Mouse (Mus musculus): ENCODE measurements around the gene Sh3pxd2a. TPM values are rescaled to one million over a fixed set of nuclear protein-coding genes. Genes with fewer than 3 reads are reported as not detected.
A peak's percentile ranks its signal among the peaks of the same experiment; 100 is the strongest.

The Sh3pxd2a gene
- polyA plus RNA-seq, 1 experiment = 47.6 TPM

- no peaks in the 10 kb centered on the region for H3K9me3 ChIP-seq (replicated peaks; ENCODE audit: control insufficient read depth, insufficient read depth, low read length, poor library complexity, severe bottlenecking)
- TF ChIP-seq EP300 (IDR thresholded peaks at IDR 0.05; ENCODE audit: insufficient read depth, low read depth, low read length) (no peak), CTCF (IDR thresholded peaks at IDR 0.05; ENCODE audit: low read depth, low read length) (no peak), POLR2A (IDR thresholded peaks at IDR 0.05; ENCODE audit: insufficient read depth, low read length) (no peak)
- H3K9ac ChIP-seq (ENCODE audit: low read depth, poor library complexity, severe bottlenecking) = no peak overlapping the region
- H3K36me3 ChIP-seq (ENCODE audit: control insufficient read depth, insufficient read depth, low read length, poor library complexity, severe bottlenecking) = no peaks in the 10 kb centered on the region
- H3K27ac ChIP-seq (ENCODE audit: insufficient read depth, low read length) = no peak overlapping the region
- H3K4me1 ChIP-seq (ENCODE audit: control insufficient read depth, insufficient read depth, low read length) = no peaks in the 10 kb centered on the region
- H3K4me3 ChIP-seq (ENCODE audit: low read depth, low read length) = no peak overlapping the region
- H3K27me3 ChIP-seq (ENCODE audit: control insufficient read depth, insufficient read depth, low read length, poor library complexity, severe bottlenecking) = no peaks in the 10 kb centered on the region
These were observed 222.0 kb downstream of the Sh3pxd2a start for GRCm38 (mm10) chr19:47242227-47242626.

DNA sequence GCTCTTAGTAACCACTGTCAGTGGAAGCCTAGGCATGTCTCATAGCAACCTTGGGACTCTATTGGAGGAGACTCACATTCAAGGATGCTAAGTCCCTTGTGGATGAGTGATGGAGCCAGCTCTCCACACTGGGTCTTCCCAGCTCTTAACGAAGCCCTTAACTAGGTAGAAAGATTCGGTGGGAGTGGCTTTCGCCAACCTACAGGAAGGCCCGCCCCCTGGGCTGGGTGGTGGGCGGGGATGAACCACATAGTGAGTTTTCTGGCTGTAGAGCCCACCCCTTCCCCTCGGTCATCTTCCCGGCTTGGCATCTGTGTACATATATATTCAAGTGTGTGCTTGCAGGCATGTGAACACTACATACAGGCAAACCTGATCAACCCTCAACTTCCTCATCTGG, 223.2 kb downstream of the Sh3pxd2a start:
- Histone ChIP-seq H3K9me3 (replicated peaks; ENCODE audit: control insufficient read depth, insufficient read depth, low read length, poor library complexity, severe bottlenecking) (no peaks in the 10 kb centered on the region), H3K4me3 (ENCODE audit: low read depth, low read length) (peak overlapping the region; percentile 98), H3K36me3 (ENCODE audit: control insufficient read depth, insufficient read depth, low read length, poor library complexity, severe bottlenecking) (no peaks in the 10 kb centered on the region), H3K4me1 (ENCODE audit: control insufficient read depth, insufficient read depth, low read length) (no peaks in the 10 kb centered on the region), H3K27me3 (ENCODE audit: control insufficient read depth, insufficient read depth, low read length, poor library complexity, severe bottlenecking) (no peaks in the 10 kb centered on the region), H3K27ac (ENCODE audit: insufficient read depth, low read length) (no peak overlapping the region), H3K9ac (ENCODE audit: low read depth, poor library complexity, severe bottlenecking) (peak overlapping the region; percentile 61)
- TF ChIP-seq EP300 (IDR thresholded peaks at IDR 0.05; ENCODE audit: insufficient read depth, low read depth, low read length) (no peak), POLR2A (IDR thresholded peaks at IDR 0.05; ENCODE audit: insufficient read depth, low read length) (no peak), CTCF (IDR thresholded peaks at IDR 0.05; ENCODE audit: low read depth, low read length) (no peak)

GRCm38 (mm10) chr19:47240076-47240475, 224.1 kb downstream of the Sh3pxd2a start:
- H3K27ac ChIP-seq (ENCODE audit: insufficient read depth, low read length) = no peak overlapping the region
- H3K36me3 ChIP-seq (ENCODE audit: control insufficient read depth, insufficient read depth, low read length, poor library complexity, severe bottlenecking) = no peaks in the 10 kb centered on the region
- no peaks in the 10 kb centered on the region for H3K9me3 ChIP-seq (replicated peaks; ENCODE audit: control insufficient read depth, insufficient read depth, low read length, poor library complexity, severe bottlenecking)
- H3K9ac ChIP-seq (ENCODE audit: low read depth, poor library complexity, severe bottlenecking) = peak overlapping the region; percentile 61
- H3K27me3 ChIP-seq (ENCODE audit: control insufficient read depth, insufficient read depth, low read length, poor library complexity, severe bottlenecking) = no peaks in the 10 kb centered on the region
- TF ChIP-seq POLR2A (IDR thresholded peaks at IDR 0.05; ENCODE audit: insufficient read depth, low read length) (peak; percentile 85), CTCF (IDR thresholded peaks at IDR 0.05; ENCODE audit: low read depth, low read length) (no peak)
- no peaks in the 10 kb centered on the region for H3K4me1 ChIP-seq (ENCODE audit: control insufficient read depth, insufficient read depth, low read length)
- H3K4me3 ChIP-seq (ENCODE audit: low read depth, low read length) = peak overlapping the region; percentile 98

GRCm38 (mm10) chr19:47233087-47233486, 231.1 kb downstream of the Sh3pxd2a start:
- Histone ChIP-seq H3K4me1 (ENCODE audit: control insufficient read depth, insufficient read depth, low read length) (no peaks in the 10 kb centered on the region), H3K9ac (ENCODE audit: low read depth, poor library complexity, severe bottlenecking) (no peak overlapping the region), H3K4me3 (ENCODE audit: low read depth, low read length) (no peak overlapping the region), H3K27ac (ENCODE audit: insufficient read depth, low read length) (no peak overlapping the region), H3K27me3 (ENCODE audit: control insufficient read depth, insufficient read depth, low read length, poor library complexity, severe bottlenecking) (no peaks in the 10 kb centered on the region), H3K36me3 (ENCODE audit: control insufficient read depth, insufficient read depth, low read length, poor library complexity, severe bottlenecking) (no peaks in the 10 kb centered on the region), H3K9me3 (replicated peaks; ENCODE audit: control insufficient read depth, insufficient read depth, low read length, poor library complexity, severe bottlenecking) (no peaks in the 10 kb centered on the region)
- TF ChIP-seq CTCF (IDR thresholded peaks at IDR 0.05; ENCODE audit: low read depth, low read length) (no peak), POLR2A (IDR thresholded peaks at IDR 0.05; ENCODE audit: insufficient read depth, low read length) (no peak), EP300 (IDR thresholded peaks at IDR 0.05; ENCODE audit: insufficient read depth, low read depth, low read length) (no peak)

- Histone ChIP-seq H3K4me1 (ENCODE audit: control insufficient read depth, insufficient read depth, low read length) (no peaks in the 10 kb centered on the region), H3K9ac (ENCODE audit: low read depth, poor library complexity, severe bottlenecking) (no peak overlapping the region), H3K4me3 (ENCODE audit: low read depth, low read length) (no peak overlapping the region), H3K9me3 (replicated peaks; ENCODE audit: control insufficient read depth, insufficient read depth, low read length, poor library complexity, severe bottlenecking) (no peaks in the 10 kb centered on the region), H3K27ac (ENCODE audit: insufficient read depth, low read length) (no peak overlapping the region), H3K27me3 (ENCODE audit: control insufficient read depth, insufficient read depth, low read length, poor library complexity, severe bottlenecking) (no peaks in the 10 kb centered on the region), H3K36me3 (ENCODE audit: control insufficient read depth, insufficient read depth, low read length, poor library complexity, severe bottlenecking) (no peaks in the 10 kb centered on the region)
- TF ChIP-seq CTCF (IDR thresholded peaks at IDR 0.05; ENCODE audit: low read depth, low read length) = no peak
- TF ChIP-seq POLR2A (IDR thresholded peaks at IDR 0.05; ENCODE audit: insufficient read depth, low read length) = no peak
- no peak for TF ChIP-seq EP300 (IDR thresholded peaks at IDR 0.05; ENCODE audit: insufficient read depth, low read depth, low read length)
These were observed 231.9 kb downstream of the Sh3pxd2a start for GRCm38 (mm10) chr19:47232077-47232865.

- Histone ChIP-seq H3K4me1 (ENCODE audit: control insufficient read depth, insufficient read depth, low read length) (no peaks in the 10 kb centered on the region), H3K27me3 (ENCODE audit: control insufficient read depth, insufficient read depth, low read length, poor library complexity, severe bottlenecking) (no peaks in the 10 kb centered on the region), H3K9ac (ENCODE audit: low read depth, poor library complexity, severe bottlenecking) (no peak overlapping the region), H3K27ac (ENCODE audit: insufficient read depth, low read length) (no peak overlapping the region), H3K9me3 (replicated peaks; ENCODE audit: control insufficient read depth, insufficient read depth, low read length, poor library complexity, severe bottlenecking) (no peaks in the 10 kb centered on the region), H3K36me3 (ENCODE audit: control insufficient read depth, insufficient read depth, low read length, poor library complexity, severe bottlenecking) (no peaks in the 10 kb centered on the region), H3K4me3 (ENCODE audit: low read depth, low read length) (no peak overlapping the region)
- TF ChIP-seq EP300 (IDR thresholded peaks at IDR 0.05; ENCODE audit: insufficient read depth, low read depth, low read length) = no peak
- TF ChIP-seq CTCF (IDR thresholded peaks at IDR 0.05; ENCODE audit: low read depth, low read length) = no peak
- TF ChIP-seq POLR2A (IDR thresholded peaks at IDR 0.05; ENCODE audit: insufficient read depth, low read length) = no peak
These were observed 232.8 kb downstream of the Sh3pxd2a start for GRCm38 (mm10) chr19:47231389-47231788.
